Mouse (Mus musculus) urinary bladder, adult 18-20 months (tissue): Measurements from ENCODE around the gene Aldh9a1.
"Not testable (repeated sequence)": the region's sequence is repeated elsewhere in the genome, so short reads cannot be mapped to it uniquely, and the experiment has no call there.

Experiments
- DNase-seq, 2 experiments: peaks; one replicate each; pipeline ENCODE4 v3.0.0; 2022; ENCODE audit warnings: low spot score in 2 of 2, mixed read lengths in 2 of 2

Gene Aldh9a1

GRCm38 (mm10) chr1:167349815-167350596 is at the start of gene Aldh9a1:
Aldh9a1 (plus strand) TSS chr1:167349991.
- peak; percentile 85 to 91 for DNase-seq

- DNase-seq, result no peak
These were observed 49.7 kb upstream of the Aldh9a1 start for GRCm38 (mm10) chr1:167300122-167300521.

GRCm38 (mm10) chr1:167305501-167306137 is 44.2 kb upstream of the Aldh9a1 start:
- DNase-seq, result no peak

GRCm38 (mm10) chr1:167306451-167307240 is 43.1 kb upstream of the Aldh9a1 start:
- peak in 1 of 2 experiments; percentile 9 for DNase-seq

- DNase-seq, result no peak
These were observed 42.1 kb upstream of the Aldh9a1 start for GRCm38 (mm10) chr1:167307674-167308073.

GRCm38 (mm10) chr1:167308261-167309054 is 41.3 kb upstream of the Aldh9a1 start, which contains the start of gene Tmco1:
Tmco1 (plus strand) TSS chr1:167308378.
- DNase-seq, result peak; percentile 96 to 97

GRCm38 (mm10) chr1:167312367-167312766 is 37.4 kb upstream of the Aldh9a1 start:
- no peak for DNase-seq

GRCm38 (mm10) chr1:167313220-167313619 is 36.6 kb upstream of the Aldh9a1 start:
- no peak for DNase-seq

- DNase-seq, result no peak
These were observed 28.1 kb upstream of the Aldh9a1 start for GRCm38 (mm10) chr1:167321691-167322090.

- DNase-seq, result no peak
These were observed 21.0 kb upstream of the Aldh9a1 start for GRCm38 (mm10) chr1:167328776-167329175.

GRCm38 (mm10) chr1:167331106-167331505 is 18.7 kb upstream of the Aldh9a1 start:
- DNase-seq, result no peak

GRCm38 (mm10) chr1:167336398-167336797 is 13.4 kb upstream of the Aldh9a1 start:
- no peak for DNase-seq

GRCm38 (mm10) chr1:167337463-167338095 is 12.2 kb upstream of the Aldh9a1 start:
- peak; percentile 72 to 73 for DNase-seq

- no peak for DNase-seq
These were observed 10.5 kb upstream of the Aldh9a1 start for GRCm38 (mm10) chr1:167339177-167339781.

GRCm38 (mm10) chr1:167340111-167340787 is 9.5 kb upstream of the Aldh9a1 start:
- no peak for DNase-seq

- DNase-seq, result no peak
These were observed 8.8 kb upstream of the Aldh9a1 start for GRCm38 (mm10) chr1:167340910-167341528.

- no peak for DNase-seq
These were observed 7.0 kb upstream of the Aldh9a1 start for GRCm38 (mm10) chr1:167342831-167343230.

GRCm38 (mm10) chr1:167345994-167346520 is 3.7 kb upstream of the Aldh9a1 start:
- DNase-seq, result not testable (repeated sequence)

GRCm38 (mm10) chr1:167349206-167349605 is 585 bp upstream of the Aldh9a1 start:
- not testable (repeated sequence) for DNase-seq
